Mouse (Mus musculus) myocyte (in vitro differentiated cells): ENCODE data around the gene Asb17.
A peak's percentile ranks its signal among the peaks of the same experiment; 100 is the strongest.

Experiments
- CEBPB ChIP-seq: IDR thresholded peaks from 2 replicates; pipeline ENCODE4 v1.6.1; 2011; ENCODE audit warnings: mild to moderate bottlenecking, moderate library complexity; ENCODE audit not compliant: poor library complexity, insufficient read depth, severe bottlenecking
- E2F4 ChIP-seq: IDR thresholded peaks from one replicate; pipeline ENCODE4 v1.6.1; 2011; ENCODE audit warnings: mild to moderate bottlenecking, control low read depth, moderate library complexity; ENCODE audit not compliant: insufficient read depth
- MAX ChIP-seq: IDR thresholded peaks from one replicate; pipeline ENCODE4 v1.6.1; 2011; ENCODE audit warnings: low read depth, mild to moderate bottlenecking, control low read depth
- MYOD1 ChIP-seq, 3 experiments: IDR thresholded peaks; one replicate each; pipeline ENCODE4 v1.6.1; 2011; ENCODE audit warnings: control low read depth in 2 of 3, low read depth in 2 of 3, mild to moderate bottlenecking in 2 of 3, moderate library complexity in 1 of 3; ENCODE audit not compliant: insufficient read length in 2 of 3, control insufficient read depth in 1 of 3
- POLR2A ChIP-seq: IDR thresholded peaks from one replicate; pipeline ENCODE4 v1.6.1; 2011; ENCODE audit warnings: low read depth, mild to moderate bottlenecking, control low read depth, moderate library complexity; ENCODE audit not compliant: insufficient read length
- SRF ChIP-seq: IDR thresholded peaks from one replicate; pipeline ENCODE4 v1.6.1; 2011; ENCODE audit warnings: low read depth; ENCODE audit not compliant: control insufficient read depth, insufficient read length
- TCF12 ChIP-seq: IDR thresholded peaks from one replicate; pipeline ENCODE4 v1.6.1; 2011; ENCODE audit warnings: mild to moderate bottlenecking, control low read depth; ENCODE audit not compliant: poor library complexity, insufficient read depth, severe bottlenecking
- TCF3 ChIP-seq: IDR thresholded peaks from one replicate; pipeline ENCODE4 v1.6.1; 2011; ENCODE audit warnings: low read depth, control low read depth; ENCODE audit not compliant: insufficient read length
- USF1 ChIP-seq: IDR thresholded peaks from one replicate; pipeline ENCODE4 v1.6.1; 2011; ENCODE audit warnings: low read depth, mild to moderate bottlenecking, control low read depth, moderate library complexity

- TF ChIP-seq MYOD1 (IDR thresholded peaks at IDR 0.05; ENCODE audit: control insufficient read depth in 1 of 3, insufficient read length in 2 of 3, low read depth in 2 of 3): no peak
- TF ChIP-seq CEBPB: no peak
- no peak for TF ChIP-seq TCF3
- peak; percentile 20 for TF ChIP-seq POLR2A
- no peak for TF ChIP-seq MAX
- TF ChIP-seq E2F4: no peak
- no peak for TF ChIP-seq USF1
- TF ChIP-seq TCF12: no peak
- no peak for TF ChIP-seq SRF
Measured at GRCm38 (mm10) chr3:153904586-153904985, 60.6 kb downstream of the Asb17 start.
